Mouse (Mus musculus) thymus, postnatal 10 days (tissue): ENCODE measurements at regions not wholly inside any gene's neighbourhood (a gene's known extent, or its start where the extent isn't known, plus 50 kb on each side); places are given as distances from the start of the nearest gene placed in this dataset.
A peak's percentile ranks its signal among the peaks of the same experiment; 100 is the strongest.

Source experiments
- DNase-seq, 2 experiments: peaks; one replicate each; pipeline ENCODE4 v3.0.0; 2021; ENCODE audit warnings: low spot score in 2 of 2

DNA sequence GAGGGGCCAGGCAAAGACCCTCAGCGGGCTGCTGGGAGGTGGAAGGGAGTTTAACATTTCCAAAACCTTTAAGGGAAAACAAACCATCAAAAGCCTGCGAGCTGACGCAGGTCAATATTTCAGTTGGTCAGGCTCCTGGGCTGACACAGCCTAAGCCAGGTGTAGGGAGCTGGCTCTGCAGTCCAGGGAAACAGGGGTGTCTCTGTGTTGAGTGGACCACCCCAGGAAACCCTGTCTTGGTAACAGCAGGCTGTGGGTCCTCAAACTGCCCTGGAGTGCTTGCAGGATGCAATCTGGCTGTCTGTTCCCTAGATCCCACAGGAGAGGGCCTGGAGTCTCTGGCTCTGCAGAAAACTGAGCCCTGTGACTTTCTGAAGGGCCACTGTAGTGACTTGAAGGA lies 236.2 kb upstream of the Tle3 start:
- DNase-seq, result no peak

DNA sequence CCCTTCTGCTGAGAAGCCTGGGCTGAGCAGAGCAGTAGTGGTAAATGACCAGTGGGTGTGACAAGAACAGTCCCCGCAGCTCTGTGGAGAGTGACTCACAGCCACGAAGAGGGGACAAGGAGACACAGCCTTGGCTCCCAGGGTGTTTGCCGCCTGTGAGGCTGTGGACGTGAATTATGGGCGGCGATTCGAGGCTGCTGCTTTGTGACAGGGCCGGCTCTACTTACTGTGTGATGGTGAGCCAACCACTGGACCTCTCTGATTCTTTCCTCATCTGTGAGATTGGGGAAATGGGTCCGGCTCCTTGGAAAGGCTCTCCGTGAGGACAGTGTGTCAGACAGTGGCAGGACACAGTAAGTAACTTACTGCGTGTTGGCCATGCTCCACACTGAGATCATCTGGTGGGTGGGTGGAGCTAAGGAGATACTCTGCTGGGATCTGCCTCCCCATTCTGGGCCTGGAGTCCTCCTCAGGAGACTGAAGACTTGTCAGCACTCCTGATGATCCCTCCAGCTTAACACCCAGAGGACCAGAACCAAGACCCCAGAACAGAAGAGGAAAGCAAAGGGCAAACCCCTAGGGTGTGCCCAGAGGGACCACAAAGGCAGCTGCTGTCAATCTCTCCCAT lies 233.3 kb upstream of the Tle3 start:
- DNase-seq, result no peak

DNA sequence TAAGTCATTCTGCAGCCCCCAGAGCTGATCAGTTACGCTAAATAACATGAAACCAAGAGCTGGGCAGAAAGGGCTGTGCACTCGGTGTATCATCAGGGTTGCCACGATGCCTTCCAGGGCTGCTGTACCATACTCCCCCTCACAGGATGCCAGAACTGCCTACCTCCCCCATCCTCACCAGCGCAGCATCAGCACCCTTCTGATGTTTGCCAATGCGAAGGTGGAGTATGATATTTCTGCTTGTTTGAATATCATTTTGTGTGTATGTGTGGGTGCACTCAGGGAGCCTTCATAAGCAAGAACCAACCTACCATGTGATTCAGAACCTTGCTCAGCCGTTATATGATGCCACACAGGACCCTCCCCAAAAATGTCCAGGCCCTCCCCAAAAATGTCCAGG lies 229.1 kb upstream of the Tle3 start:
- no peak for DNase-seq

DNA sequence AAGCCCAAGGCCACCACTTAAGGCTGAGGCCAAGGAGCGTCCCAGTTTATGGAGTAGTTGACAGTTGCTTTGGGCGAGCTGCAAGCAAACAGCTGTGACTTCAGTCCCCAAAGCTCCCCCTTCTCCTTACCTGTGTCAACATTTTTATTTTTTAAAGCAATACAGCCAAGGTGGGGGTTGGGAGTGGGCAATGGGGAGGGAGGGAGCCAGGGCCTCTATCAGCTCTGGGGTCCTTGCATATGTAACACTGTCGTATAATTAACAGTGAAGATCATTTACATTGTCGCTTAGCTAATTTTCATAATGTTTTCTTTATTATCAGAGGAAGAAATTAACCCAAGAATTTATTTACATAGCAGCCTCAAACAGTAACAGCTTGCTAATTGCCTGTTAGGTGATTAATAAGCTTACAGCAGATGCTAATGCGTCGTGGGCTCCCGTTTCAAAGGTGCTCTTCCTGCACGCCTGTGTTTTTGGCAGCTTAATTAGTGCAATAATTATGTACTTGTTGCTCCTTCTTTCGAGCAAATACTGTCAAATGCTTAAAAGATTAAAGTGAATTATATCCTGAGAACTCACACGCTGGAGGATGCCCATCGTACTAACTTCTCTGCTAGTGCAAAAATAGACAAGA lies 227.4 kb upstream of the Tle3 start:
- DNase-seq, result no peak

DNA sequence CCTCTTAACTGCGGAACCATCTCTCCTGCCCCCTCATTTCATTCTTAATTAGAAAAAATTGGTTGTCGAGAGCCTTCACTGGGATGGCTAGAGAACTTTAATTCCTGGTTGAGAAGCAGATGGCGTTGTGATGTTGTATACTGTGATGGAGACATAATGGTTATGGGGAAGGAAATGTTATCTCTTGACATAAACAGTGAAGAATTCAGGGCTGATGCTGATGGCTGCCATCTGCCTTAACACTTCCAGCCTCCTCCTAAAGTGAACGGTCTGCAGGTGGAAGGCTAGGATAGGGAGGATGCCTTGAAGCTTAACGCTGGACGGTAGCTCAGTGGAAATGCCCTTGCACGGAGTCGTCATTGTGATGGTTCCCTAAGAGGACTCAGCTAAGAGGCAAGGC lies 226.4 kb upstream of the Tle3 start:
- DNase-seq, result no peak

DNA sequence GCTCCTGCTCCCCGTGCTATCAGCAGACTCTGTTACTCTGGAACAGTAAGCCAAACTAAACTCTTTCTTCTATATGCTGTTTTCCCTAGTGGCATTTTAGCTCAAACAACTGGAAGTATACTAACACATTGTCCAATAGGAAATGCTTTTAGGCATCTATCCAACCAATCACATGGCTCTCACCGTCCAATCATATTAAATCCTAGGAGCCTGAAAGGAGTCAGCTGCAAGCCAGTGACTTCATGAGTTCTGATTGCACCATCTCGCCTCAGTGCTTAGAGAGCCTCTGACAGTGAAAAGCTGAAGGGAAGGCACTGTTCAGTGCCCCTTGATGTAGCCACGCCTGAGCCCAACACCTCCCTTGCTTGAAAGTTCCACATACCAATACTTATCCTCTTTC lies 221.0 kb upstream of the Tle3 start:
- DNase-seq, result no peak

DNA sequence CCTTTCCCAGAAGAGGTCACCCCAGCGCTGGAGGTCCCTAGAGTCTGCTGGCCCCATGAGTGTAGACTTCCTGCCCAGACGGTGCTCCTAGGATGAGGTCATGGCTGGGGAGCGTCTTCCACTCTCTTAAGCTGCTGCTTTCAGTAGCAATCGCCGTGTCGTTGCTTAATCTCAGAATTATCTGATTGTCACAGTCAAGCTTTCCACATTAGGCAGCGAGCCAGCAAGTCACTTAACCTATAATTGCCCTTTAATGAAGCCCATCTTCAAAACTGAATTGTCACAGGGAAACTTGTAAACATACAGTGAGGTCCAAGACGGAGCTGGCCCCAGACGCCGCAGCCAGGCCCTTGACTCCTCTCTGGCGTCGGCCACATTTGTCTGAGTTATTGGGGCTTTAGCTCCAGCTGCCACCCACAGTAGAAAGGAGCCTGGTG lies 220.2 kb upstream of the Tle3 start:
- DNase-seq, result no peak

DNA sequence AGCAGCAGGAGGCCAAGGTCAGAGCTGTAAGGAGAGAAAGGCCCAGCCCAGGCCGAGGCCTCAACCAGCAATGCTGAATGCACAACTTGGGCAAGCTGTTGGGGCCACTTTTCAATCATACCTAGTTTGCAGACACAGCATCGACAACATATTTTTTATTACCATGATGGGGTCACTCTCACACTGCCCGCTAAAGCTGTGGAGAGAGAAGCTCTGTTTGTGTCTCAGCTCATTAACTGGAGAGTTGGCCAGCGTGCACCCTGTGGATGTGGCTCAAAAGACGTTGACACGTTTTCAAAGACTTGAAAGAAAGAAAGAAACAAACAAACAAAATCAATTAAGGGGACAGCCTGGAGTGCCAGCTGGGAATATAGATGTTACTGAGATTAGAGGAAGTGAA lies 217.4 kb upstream of the Tle3 start:
- DNase-seq, result no peak

DNA sequence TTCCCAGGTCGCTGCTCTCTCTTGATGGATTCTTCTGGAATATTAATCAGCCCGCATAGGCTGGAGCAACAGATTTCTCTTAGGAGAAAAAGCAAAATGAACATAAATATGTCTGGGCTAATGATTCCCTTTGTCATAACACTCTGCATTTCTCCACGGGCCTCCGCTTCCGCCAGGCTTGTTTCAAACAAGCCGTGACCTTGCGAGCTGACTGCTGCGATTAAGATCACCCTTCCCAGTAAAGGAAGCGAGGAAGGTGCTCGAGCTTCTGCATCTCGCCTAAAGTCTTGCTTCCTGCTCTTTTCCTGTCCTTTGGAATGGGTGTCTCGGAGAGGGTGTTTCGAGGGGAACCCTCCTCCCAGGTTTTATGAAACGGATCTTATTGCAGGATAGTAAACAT lies 216.3 kb upstream of the Tle3 start:
- DNase-seq, result no peak

DNA sequence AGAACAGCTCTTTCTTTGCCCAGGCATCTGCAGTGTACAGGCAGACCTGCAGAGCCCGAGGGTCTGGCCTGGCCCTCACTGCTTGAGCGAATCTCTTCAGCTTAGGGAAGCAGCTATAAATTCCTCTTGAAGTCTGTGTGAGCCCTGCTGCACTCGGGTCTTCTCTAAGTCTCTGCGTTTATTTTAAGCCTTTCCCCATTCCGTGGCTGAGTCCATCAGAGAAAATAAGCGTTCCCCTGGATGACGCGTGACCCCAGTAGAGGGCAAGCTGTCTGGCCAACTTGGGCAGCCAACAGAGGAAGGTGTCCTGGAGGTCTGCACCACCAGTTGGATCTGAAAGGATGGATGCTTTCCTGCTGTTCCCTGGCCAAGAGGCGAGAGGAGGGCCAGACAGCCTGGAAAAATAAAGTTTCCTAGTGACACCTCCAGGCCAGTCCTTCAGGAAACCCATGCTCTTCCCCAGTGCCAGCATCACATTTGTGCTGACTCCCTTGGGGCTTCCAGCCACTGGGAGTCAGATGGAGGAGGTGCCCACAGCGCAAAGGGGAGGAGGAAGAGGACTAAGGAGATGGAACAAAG lies 213.9 kb upstream of the Tle3 start:
- no peak for DNase-seq

DNA sequence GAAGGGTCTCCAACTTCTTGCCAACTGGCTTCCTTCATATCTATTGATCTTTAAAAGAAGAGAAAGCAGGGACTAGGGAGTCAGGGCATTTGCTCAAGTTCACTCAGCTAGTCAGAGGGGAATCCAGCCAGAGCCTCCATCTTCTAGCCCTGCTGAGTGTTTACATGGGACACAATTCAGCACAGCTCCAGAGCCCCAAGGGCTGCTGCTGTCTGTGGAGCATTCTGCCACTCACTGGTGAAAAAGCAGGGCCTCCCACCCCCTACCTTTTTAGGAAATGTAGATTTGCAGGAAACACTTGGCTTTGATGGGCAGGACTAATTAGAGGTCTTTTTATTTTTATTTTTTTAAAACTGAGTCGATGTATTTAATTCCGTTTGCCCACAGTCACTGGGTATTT lies 213.0 kb upstream of the Tle3 start:
- no peak for DNase-seq

DNA sequence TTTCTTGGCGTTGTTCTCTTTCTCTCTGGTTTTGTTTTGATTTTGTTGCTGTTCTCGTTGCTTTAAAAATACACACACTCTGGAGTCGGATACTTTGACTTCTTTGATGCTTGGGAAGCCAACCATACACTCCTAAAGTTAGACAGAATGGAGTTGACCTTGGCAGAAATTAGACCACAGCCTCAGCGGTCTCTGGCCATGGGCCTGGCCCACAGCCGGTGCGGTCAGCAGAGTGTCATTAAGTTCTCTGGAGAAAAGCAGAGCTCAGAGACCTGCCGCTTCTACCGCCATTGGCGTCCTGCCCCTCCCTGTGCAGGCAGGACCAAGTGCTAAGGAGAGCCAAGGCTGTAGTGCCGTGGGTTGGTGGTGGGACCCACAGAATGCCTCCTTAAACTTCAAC lies 212.6 kb upstream of the Tle3 start:
- DNase-seq, result no peak

DNA sequence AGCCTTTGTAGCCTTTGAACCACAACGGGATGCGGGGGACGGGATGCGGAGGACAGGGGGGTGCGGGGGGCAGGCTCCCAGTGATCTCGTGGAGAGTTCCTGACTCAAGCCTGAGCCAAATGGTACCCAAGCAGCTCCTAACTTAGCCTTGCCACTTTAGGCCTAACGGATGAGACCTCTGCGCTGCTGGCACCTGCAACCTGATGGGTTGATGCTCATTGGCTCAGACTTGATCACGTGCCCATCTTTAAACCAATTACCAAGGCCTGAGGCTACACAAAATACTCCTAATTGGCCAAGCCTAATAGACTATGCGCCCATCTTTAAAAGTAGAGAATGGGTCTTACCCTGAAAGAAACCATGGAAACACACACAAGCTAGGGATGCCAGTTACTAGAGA lies 209.3 kb upstream of the Tle3 start:
- no peak for DNase-seq

DNA sequence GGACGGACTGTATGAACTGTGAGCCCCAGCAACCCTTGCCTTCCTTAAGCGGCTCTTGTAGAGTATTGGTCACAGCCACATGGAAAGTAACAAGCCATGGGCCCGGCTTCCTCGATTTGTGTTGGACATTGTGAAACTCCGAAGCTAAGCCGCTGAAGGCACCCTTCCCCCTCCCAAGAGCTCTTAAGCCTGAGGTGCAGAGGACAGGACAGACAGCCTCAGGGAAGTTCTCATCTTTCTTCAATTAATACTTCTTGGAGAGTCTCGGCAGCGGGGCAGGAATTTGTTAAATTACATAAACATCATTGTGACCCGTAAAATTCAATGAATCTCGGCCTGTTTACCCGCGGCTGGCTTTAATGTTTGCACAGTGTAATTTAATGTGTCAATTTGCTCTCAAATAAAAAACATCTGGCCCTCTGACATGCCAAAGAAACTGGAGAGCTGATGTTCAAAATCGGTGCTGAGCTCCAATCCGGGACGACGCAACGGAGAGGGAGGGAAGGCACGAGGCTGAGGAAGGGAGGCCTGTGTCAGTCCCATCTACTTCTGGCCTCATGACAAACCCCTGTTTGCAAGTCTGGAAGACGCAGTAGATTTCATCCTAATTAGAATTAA lies 208.4 kb upstream of the Tle3 start:
- no peak for DNase-seq

DNA sequence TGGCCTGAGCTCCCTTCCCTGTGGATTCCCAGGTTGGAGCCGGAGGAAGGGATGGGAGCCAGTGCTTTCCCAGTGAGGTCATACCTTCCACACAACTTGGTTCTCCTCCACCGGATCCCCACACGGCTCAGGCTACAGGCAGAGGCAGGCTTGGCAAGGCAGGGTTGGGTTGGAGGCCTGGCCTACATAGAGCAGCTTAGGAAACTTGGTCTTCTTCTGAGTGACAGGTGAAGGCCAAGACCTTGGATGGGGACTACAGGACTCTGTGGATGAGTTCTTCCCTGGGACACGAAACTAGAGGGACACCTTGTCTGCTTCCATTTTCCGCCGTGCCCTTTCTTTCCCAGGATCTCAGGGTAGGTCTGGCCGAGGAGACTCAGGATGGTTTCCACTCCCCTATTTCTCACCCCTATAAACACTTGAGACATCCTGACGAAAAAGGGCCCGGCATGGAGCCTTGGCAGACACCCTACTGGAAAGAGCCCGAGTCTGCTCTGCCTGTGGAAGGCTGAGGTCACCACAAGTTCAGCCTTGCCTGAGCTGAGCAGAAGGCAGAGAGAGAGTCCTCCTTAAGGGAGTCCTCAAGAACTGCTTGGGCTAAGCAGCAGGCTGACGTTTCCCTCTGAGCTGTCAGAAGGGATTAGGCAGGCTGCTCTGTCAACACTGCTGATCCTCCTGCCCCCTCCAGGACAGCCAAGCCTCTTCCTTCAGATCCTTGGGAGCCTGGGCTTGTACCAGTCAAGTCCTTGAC lies 207.5 kb upstream of the Tle3 start:
- DNase-seq, result no peak

DNA sequence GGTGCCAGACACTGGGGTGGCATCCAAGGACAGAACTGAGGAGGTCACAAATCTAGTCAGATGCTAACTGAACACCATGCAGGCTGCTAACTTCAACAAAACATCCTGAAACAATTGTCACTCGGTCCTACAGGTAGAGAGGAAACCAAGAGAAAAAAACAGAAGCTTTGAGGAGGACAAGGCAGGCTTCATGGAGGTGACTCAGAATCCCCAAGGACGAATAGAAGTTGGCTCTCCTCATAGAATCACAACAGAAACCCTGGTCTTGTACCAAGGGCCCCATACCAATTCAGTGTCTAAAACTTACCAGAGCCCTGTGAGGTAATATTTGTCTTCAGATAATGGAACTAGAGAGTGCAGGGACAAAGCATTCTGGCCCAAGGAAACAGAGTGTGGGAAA lies 206.1 kb upstream of the Tle3 start:
- no peak for DNase-seq

DNA sequence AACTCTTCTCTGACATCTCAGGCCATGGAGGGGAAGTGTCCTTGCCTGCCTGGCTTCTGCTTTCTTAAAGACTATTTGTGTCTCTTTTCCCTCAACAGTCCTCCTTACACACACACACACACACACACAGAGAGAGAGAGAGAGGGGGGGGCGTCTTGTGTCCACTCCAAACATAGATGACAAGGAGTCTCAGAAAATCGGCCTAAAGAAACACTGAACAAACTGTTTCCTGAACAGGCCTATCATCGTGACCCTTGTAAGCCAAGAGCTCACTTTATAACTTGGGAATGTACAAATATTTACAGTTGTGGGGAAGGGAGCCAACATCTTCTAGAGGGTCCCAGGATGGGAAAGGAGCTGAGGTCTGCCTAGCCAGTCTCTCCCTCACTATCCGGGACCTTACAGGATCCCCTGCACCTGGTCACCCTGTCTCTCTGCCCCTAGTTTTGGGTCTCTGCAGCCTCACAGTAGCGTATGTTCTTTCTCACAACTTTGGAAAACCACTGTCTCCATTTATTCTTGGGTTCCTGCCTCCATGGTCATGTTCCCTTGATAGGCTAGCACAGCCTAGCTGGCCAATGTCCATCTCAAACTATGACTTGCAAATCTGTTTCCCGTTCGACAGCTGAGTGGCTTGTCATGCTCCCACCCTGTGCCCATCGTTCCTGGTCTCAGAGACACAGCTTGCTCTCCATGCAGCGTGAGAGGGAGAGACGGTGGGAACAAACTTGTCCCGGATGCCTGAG lies 204.9 kb upstream of the Tle3 start:
- no peak for DNase-seq

DNA sequence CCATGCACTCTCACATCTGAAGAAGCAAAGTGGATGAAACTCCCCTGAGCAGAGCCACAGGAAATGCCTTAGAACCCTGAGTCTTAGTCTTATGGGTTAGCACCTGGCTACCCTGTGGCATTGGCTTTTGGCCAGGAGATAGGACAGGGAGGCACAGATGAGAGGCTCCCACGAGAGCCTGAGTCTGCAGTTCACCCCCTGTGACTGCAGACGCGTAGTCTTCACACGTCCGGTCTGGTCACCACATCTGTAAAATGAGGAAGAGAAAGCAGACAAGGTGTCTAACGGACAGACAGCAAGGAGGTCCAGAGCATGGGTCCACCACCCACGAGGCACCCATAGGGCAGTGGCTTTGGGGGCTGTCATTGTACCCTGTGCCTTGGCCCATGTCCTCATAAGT lies 203.2 kb upstream of the Tle3 start:
- peak in 1 of 2 experiments; percentile 33 for DNase-seq

DNA sequence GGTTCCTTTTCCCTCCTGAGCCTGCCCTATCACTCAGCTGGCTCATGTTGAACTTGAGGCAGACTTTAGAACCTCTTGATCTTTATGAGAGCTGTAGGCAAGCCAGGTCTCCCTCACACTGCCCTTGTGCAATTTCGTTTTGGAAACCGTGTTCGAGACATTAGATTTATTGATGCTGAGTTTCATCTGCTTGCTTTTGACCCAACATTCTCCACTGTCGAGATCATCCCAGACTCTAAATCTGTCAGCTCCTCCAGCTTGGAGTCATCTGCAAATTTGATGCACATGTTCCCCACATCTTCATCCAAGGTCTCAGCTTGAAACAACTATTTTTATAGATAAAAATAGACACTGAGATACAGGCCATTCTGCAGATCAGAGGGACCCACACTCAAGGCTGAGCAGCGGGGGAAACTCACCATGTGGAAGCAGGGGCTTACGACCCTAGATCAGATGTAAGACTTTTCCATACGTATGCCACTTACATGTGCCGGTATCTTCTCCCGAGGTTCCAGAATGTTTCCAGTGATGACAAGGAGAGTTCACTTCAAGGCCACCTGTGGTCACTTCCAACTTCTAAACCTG lies 202.6 kb upstream of the Tle3 start:
- no peak for DNase-seq

DNA sequence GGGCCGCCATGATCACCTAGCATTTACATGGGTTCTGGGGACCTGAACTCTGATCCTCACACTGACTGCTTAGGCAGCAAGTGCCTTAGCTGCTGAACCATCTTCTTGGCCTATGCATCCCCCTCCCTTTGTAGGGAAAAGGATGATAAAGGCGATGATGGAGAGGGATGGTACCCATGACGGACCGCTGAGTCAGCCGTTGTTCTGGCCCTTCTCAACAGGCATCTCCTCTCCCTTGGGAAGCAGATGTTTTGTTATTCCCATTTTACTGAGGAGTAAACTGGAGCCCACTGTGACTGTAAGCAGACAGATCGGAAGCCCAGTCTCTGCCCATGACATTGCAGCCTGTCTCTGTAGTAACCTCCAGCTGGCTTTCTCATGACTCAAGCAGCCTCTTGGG lies 201.2 kb upstream of the Tle3 start:
- no peak for DNase-seq

DNA sequence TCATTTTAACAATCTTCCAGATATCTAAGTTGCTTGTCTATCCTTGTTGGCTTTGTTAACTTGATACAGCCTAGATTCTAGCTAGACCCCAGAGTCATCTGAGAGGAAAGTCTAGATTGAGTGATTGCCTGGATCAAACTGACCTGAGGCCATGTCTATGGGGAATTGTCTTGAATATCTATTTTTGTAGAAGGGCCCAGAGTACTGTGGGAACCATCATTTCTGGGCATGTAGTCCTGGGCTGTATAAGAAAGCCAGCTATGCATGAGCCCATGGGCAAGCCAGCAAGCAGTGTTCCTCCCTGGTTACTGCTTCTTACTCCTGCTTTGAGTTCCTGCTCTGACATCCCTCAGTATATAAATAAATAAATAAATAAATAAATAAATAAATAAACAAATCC lies 199.7 kb upstream of the Tle3 start:
- no peak for DNase-seq
